Mouse (Mus musculus) lung, embryonic 14.5 days (tissue): Measurements from ENCODE around the gene Dnase2b. TPM values are rescaled to one million over a fixed set of nuclear protein-coding genes. Genes with fewer than 3 reads are reported as not detected.

Source experiments
- ATAC-seq: fragments of 200-750 bp; cut with Nextera tagmentation; 2 replicates; pipeline ENCODE4 v1.8.0; 2017; ENCODE audit warnings: mild to moderate bottlenecking, moderate TSS enrichment, moderate library complexity; ENCODE audit not compliant: insufficient read depth
- DNase-seq: peaks from one replicate; pipeline ENCODE4 v3.0.0-alpha.2; 2015
- H3K27ac ChIP-seq: fragments of 300-500 bp; sonication (generic); 2 replicates; pipeline ENCODE4 v1.5.1; 2014; ENCODE audit warnings: low read depth, mild to moderate bottlenecking, moderate library complexity
- H3K27me3 ChIP-seq: fragments of 300-500 bp; sonication (generic); 2 replicates; pipeline ENCODE4 v1.6.1; 2014; ENCODE audit warnings: low read length, control low read depth; ENCODE audit not compliant: insufficient read depth
- H3K36me3 ChIP-seq: fragments of 300-500 bp; sonication (generic); 2 replicates; pipeline ENCODE4 v1.6.1; 2014; ENCODE audit warnings: control low read depth; ENCODE audit not compliant: insufficient read depth
- H3K4me1 ChIP-seq: fragments of 300-500 bp; sonication (generic); 2 replicates; pipeline ENCODE4 v1.6.1; 2014; ENCODE audit warnings: antibody characterized with exemption, control low read depth; ENCODE audit not compliant: insufficient read depth
- H3K4me2 ChIP-seq: fragments of 300-500 bp; sonication (generic); 2 replicates; pipeline ENCODE4 v1.6.1; 2014; ENCODE audit warnings: mild to moderate bottlenecking
- H3K4me3 ChIP-seq: fragments of 300-500 bp; sonication (generic); 2 replicates; pipeline ENCODE4 v1.5.1; 2014; ENCODE audit warnings: low read depth, low read length
- H3K9ac ChIP-seq: fragments of 300-500 bp; sonication (generic); 2 replicates; pipeline ENCODE4 v1.6.1; 2014
- H3K9me3 ChIP-seq: fragments of 300-500 bp; sonication (generic); 2 replicates; pipeline ENCODE4 v1.6.1; 2016; ENCODE audit warnings: low read depth, low read length, control low read depth
- CTCF ChIP-seq: IDR thresholded peaks from 2 replicates; pipeline ENCODE4 v1.5.1; 2016; ENCODE audit warnings: antibody characterized with exemption, low read depth
- WGBS: fragments of 180-500 bp; shearing (Covaris S2); extraction: QIAGEN DNeasy Blood & Tissue Kit; methylation state at CpG from one replicate; pipeline ENCODE4 v1.1.7; 2014; 5-methylcytosine and 5-hydroxymethylcytosine counted together
- polyA plus RNA-seq: library from polyadenylated mRNA; unstranded; fragments of >200 nt; fragmentation: Nextera tagmentation; extraction: Ambion mirVana; gene quantifications from 2 replicates; pipeline ENCODE4 v1.2.1, GENCODE M21; 2014

The Dnase2b gene
- polyA plus RNA-seq, 1 experiment from 2014 or later = not detected

- no peak for TF ChIP-seq CTCF
- H3K4me1 ChIP-seq = no peaks in the 10 kb centered on the region
- H3K4me2 ChIP-seq = no peak overlapping the region
- no peaks in the 10 kb centered on the region for H3K27me3 ChIP-seq
- ATAC-seq = no peak
- H3K27ac ChIP-seq = no peak overlapping the region
- no peak overlapping the region for H3K4me3 ChIP-seq
- DNase-seq = no peak
- H3K9me3 ChIP-seq = no peaks in the 10 kb centered on the region
- H3K9ac ChIP-seq = no peak overlapping the region
- 76% methylated on average over 4 of the region's 4 CpGs for WGBS
- H3K36me3 ChIP-seq = no peaks in the 10 kb centered on the region
Measured at GRCm38 (mm10) chr3:146625766-146626165, 10.4 kb upstream of the Dnase2b start.

GRCm38 (mm10) chr3:146621966-146622365 is 6.6 kb upstream of the Dnase2b start:
- Histone ChIP-seq H3K9ac (no peak overlapping the region), H3K27ac (no peak overlapping the region), H3K36me3 (no peaks in the 10 kb centered on the region), H3K4me1 (no peaks in the 10 kb centered on the region), H3K4me3 (no peak overlapping the region), H3K4me2 (no peak overlapping the region), H3K27me3 (no peaks in the 10 kb centered on the region), H3K9me3 (no peaks in the 10 kb centered on the region)
- DNase-seq (no peak), ATAC-seq (no peak)
- no peak for TF ChIP-seq CTCF
- 85% methylated on average over 11 of the region's 11 CpGs for WGBS

DNA sequence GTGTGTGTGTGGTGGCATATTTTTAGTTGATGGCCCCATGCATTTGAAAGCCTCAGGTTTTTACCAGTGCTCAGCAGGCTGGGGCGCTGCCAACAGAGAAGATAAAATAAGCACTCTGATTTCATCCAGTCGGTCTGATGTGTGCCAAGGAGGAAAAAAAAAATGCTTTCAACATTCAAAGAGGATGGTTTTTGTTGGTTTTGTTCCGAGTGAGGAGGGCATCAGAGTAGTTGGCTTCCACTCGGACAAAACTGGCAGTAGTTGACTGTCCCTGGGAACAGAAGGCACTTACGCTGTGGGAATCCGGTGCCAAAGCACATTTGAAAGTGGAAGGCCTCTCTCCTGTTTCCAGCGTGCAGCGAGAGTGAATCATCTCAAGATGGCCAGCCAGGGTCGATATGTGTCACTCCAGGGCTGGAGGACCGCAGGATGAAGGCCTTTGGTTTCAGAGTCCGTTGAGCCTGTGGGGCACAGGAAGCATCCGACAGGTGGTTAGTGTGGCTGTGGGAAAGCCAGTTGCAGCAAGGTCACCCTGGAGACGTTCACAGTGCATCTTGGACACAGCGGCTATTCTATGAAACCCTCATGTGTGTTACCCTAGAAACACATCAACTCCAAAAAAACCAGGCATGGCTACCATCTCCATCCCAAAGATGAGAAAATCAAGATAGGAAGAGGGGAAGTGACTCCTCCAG is 5.3 kb upstream of the Dnase2b start:
- Histone ChIP-seq H3K4me3 (no peak overlapping the region), H3K9ac (no peak overlapping the region), H3K27me3 (no peaks in the 10 kb centered on the region), H3K27ac (no peak overlapping the region), H3K9me3 (no peaks in the 10 kb centered on the region), H3K4me1 (no peaks in the 10 kb centered on the region), H3K4me2 (no peak overlapping the region), H3K36me3 (no peaks in the 10 kb centered on the region)
- no peak for ATAC-seq
- DNase-seq = no peak
- no peak for TF ChIP-seq CTCF
- WGBS = 77% methylated on average over 14 of the region's 14 CpGs

DNA sequence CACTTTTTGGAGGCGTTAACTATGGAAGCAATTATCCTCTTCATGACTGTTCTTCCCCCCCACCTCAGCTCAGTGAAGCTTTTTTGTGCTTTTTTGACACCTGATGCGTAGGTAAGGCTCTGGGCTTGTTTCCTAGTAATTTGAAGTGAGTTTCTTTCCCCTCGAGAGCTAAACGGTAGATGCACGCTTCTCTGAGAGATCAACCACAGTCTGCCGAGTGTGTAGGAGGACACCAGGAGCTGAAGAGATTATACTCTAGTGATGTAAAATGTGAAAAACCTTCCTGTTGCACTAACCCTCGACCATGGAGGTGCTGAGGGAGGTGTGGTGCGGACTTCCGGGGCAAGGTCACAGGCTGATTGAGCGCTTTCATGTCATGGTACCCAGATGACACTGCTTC is 4.7 kb upstream of the Dnase2b start:
- WGBS = 80% methylated on average over 10 of the region's 10 CpGs
- H3K9me3 ChIP-seq = no peaks in the 10 kb centered on the region
- TF ChIP-seq CTCF = no peak
- H3K27me3 ChIP-seq = no peaks in the 10 kb centered on the region
- no peak for DNase-seq
- no peak overlapping the region for H3K4me2 ChIP-seq
- no peaks in the 10 kb centered on the region for H3K4me1 ChIP-seq
- H3K27ac ChIP-seq = no peak overlapping the region
- no peak for ATAC-seq
- H3K36me3 ChIP-seq = no peaks in the 10 kb centered on the region
- no peak overlapping the region for H3K9ac ChIP-seq
- H3K4me3 ChIP-seq = no peak overlapping the region

- H3K4me1 ChIP-seq = no peaks in the 10 kb centered on the region
- H3K9ac ChIP-seq = no peak overlapping the region
- no peak overlapping the region for H3K4me3 ChIP-seq
- DNase-seq (no peak), ATAC-seq (no peak)
- no peaks in the 10 kb centered on the region for H3K9me3 ChIP-seq
- no peak overlapping the region for H3K4me2 ChIP-seq
- no peak overlapping the region for H3K27ac ChIP-seq
- H3K27me3 ChIP-seq = no peaks in the 10 kb centered on the region
- TF ChIP-seq CTCF = no peak
- no peaks in the 10 kb centered on the region for H3K36me3 ChIP-seq
- WGBS = 48% methylated on average over 4 of the region's 4 CpGs
Measured at GRCm38 (mm10) chr3:146618357-146618756, 3.0 kb upstream of the Dnase2b start.

GRCm38 (mm10) chr3:146617946-146618345 is 2.5 kb upstream of the Dnase2b start:
- no peaks in the 10 kb centered on the region for H3K9me3 ChIP-seq
- no peak for TF ChIP-seq CTCF
- H3K27ac ChIP-seq = no peak overlapping the region
- H3K9ac ChIP-seq = no peak overlapping the region
- no peaks in the 10 kb centered on the region for H3K4me1 ChIP-seq
- no peaks in the 10 kb centered on the region for H3K36me3 ChIP-seq
- H3K27me3 ChIP-seq = no peaks in the 10 kb centered on the region
- H3K4me2 ChIP-seq = no peak overlapping the region
- DNase-seq (no peak), ATAC-seq (no peak)
- H3K4me3 ChIP-seq = no peak overlapping the region

DNA sequence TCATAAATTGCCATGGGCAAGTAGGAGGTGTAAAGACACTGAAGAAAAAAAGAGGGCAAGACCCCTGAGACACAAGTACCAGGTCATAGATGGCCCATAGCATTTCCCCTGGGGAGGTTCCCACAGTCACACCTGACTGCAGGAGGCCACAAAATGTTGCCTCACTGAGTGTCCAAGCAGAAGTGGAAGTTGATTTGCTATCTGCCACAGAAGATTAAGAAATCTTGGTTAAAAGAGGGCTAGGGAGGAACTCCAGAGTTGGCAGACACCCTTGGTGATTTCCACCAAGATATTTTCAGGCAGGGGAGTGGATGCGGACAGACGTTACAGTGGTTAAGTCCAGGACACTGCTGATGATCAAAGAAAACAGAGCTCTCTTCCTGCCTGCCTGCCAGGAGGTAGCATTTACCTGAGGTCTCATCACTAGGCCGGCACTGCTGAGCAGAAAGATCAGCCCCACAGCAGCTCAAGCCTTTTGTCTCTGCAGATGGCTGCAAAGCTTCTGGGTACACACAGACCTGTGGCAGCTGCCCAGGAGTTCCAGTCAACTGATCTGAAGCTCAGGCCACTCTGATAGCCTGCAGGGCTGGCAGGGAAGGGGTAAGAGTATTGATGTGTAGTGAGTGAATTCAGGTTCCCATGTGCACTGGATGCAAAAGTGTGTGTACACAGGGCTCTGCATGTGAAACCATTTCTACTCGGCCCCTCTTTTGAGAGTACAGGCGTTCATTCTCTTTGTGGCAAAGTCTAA is 1.3 kb upstream of the Dnase2b start:
- H3K27ac ChIP-seq = no peak overlapping the region
- no peak overlapping the region for H3K9ac ChIP-seq
- no peaks in the 10 kb centered on the region for H3K36me3 ChIP-seq
- H3K4me2 ChIP-seq = no peak overlapping the region
- H3K27me3 ChIP-seq = no peaks in the 10 kb centered on the region
- ATAC-seq = no peak
- no peak overlapping the region for H3K4me3 ChIP-seq
- no peak for DNase-seq
- no peak for TF ChIP-seq CTCF
- 63% methylated on average over 5 of the region's 5 CpGs for WGBS
- H3K9me3 ChIP-seq = no peaks in the 10 kb centered on the region
- no peaks in the 10 kb centered on the region for H3K4me1 ChIP-seq
